Mouse (Mus musculus): ENCODE measurements at regions not wholly inside any gene's neighbourhood (a gene's known extent, or its start where the extent isn't known, plus 50 kb on each side); places are given as distances from the start of the nearest gene placed in this dataset.

GRCm38 (mm10) chr19:52565401-52565800 is 301.3 kb downstream of the Ins1 start:
- ATAC-seq (ENCODE audit: insufficient number of reproducible peaks, insufficient read depth, low FRiP score, low read depth) = no peak
- H3K36me3 ChIP-seq (ENCODE audit: control insufficient read depth, insufficient read depth, low read length) = no peaks in the 10 kb centered on the region
- H3K27ac ChIP-seq (replicated peaks in 1 of 2; ENCODE audit: control insufficient read depth in 1 of 2, insufficient read depth in 1 of 2, low read depth in 2 of 2, low read length in 2 of 2) = no peak overlapping the region
- H3K4me1 ChIP-seq (ENCODE audit: control insufficient read depth in 2 of 2, insufficient read depth in 2 of 2, low read length in 2 of 2) = no peaks in the 10 kb centered on the region
- no peak overlapping the region for H3K4me2 ChIP-seq (ENCODE audit: low read length)
- 72% methylated on average over 4 of the region's 4 CpGs for WGBS
- no peaks in the 10 kb centered on the region for H3K27me3 ChIP-seq (ENCODE audit: control insufficient read depth, insufficient read depth, low read length)
- no peak overlapping the region for H3K4me3 ChIP-seq (ENCODE audit: control insufficient read depth in 1 of 2, insufficient read depth in 1 of 2, low read depth in 1 of 2, low read length in 2 of 2)
- no peak overlapping the region for H3K9ac ChIP-seq (ENCODE audit: low read length)
- H3K9me3 ChIP-seq (ENCODE audit: control insufficient read depth, low read length) = no peaks in the 10 kb centered on the region

DNA sequence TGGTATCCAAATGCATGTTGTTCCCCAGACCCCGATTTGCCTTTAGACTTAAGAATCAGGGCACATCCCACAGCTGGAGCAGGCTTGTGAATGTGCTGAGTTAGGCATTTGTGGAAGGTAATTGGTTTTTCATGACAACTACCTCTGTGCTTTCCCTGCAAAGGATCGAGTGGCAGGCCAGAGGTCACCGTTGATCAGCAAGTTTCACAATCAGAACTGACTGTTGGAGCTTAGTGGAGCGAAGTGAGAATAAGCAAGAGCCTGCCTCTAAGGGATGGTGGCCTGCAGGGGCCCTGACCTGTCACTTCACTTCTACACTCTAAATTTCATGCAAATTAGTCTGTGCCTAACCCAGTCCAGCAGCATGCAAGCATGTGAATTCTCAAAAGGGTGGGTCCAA is 270.7 kb downstream of the Ins1 start:
- WGBS = 58% methylated on average over 4 of the region's 4 CpGs
- Histone ChIP-seq H3K27me3 (ENCODE audit: control insufficient read depth, insufficient read depth, low read length) (no peaks in the 10 kb centered on the region), H3K27ac (replicated peaks in 1 of 2; ENCODE audit: control insufficient read depth in 1 of 2, insufficient read depth in 1 of 2, low read depth in 2 of 2, low read length in 2 of 2) (no peak overlapping the region), H3K4me1 (ENCODE audit: control insufficient read depth in 2 of 2, insufficient read depth in 2 of 2, low read length in 2 of 2) (no peaks in the 10 kb centered on the region), H3K9ac (ENCODE audit: low read length) (no peak overlapping the region), H3K36me3 (ENCODE audit: control insufficient read depth, insufficient read depth, low read length) (no peaks in the 10 kb centered on the region), H3K9me3 (ENCODE audit: control insufficient read depth, low read length) (no peaks in the 10 kb centered on the region), H3K4me2 (ENCODE audit: low read length) (no peak overlapping the region), H3K4me3 (ENCODE audit: control insufficient read depth in 1 of 2, insufficient read depth in 1 of 2, low read depth in 1 of 2, low read length in 2 of 2) (no peak overlapping the region)
- no peak for ATAC-seq (ENCODE audit: insufficient number of reproducible peaks, insufficient read depth, low FRiP score, low read depth)

- no peak overlapping the region for H3K27ac ChIP-seq (replicated peaks in 1 of 2; ENCODE audit: control insufficient read depth in 1 of 2, insufficient read depth in 1 of 2, low read depth in 2 of 2, low read length in 2 of 2)
- no peaks in the 10 kb centered on the region for H3K27me3 ChIP-seq (ENCODE audit: control insufficient read depth, insufficient read depth, low read length)
- no peak for ATAC-seq (ENCODE audit: insufficient number of reproducible peaks, insufficient read depth, low FRiP score, low read depth)
- 0 out of 2 replicates have a peak, but pooled peaks cover 2% of the 10 kb centered on the region for H3K9me3 ChIP-seq (ENCODE audit: control insufficient read depth, low read length)
- no peaks in the 10 kb centered on the region for H3K4me1 ChIP-seq (ENCODE audit: control insufficient read depth in 2 of 2, insufficient read depth in 2 of 2, low read length in 2 of 2)
- 91% methylated on average over 5 of the region's 5 CpGs for WGBS
- no peak overlapping the region for H3K9ac ChIP-seq (ENCODE audit: low read length)
- H3K4me2 ChIP-seq (ENCODE audit: low read length) = no peak overlapping the region
- H3K4me3 ChIP-seq (ENCODE audit: control insufficient read depth in 1 of 2, insufficient read depth in 1 of 2, low read depth in 1 of 2, low read length in 2 of 2) = no peak overlapping the region
- H3K36me3 ChIP-seq (ENCODE audit: control insufficient read depth, insufficient read depth, low read length) = no peaks in the 10 kb centered on the region
Measured at GRCm38 (mm10) chr19:52525509-52525908, 261.4 kb downstream of the Ins1 start.

- Histone ChIP-seq H3K9me3 (ENCODE audit: control insufficient read depth, low read length) (no peaks in the 10 kb centered on the region), H3K4me1 (ENCODE audit: control insufficient read depth in 2 of 2, insufficient read depth in 2 of 2, low read length in 2 of 2) (no peaks in the 10 kb centered on the region), H3K27me3 (ENCODE audit: control insufficient read depth, insufficient read depth, low read length) (no peaks in the 10 kb centered on the region), H3K4me2 (ENCODE audit: low read length) (no peak overlapping the region), H3K4me3 (ENCODE audit: control insufficient read depth in 1 of 2, insufficient read depth in 1 of 2, low read depth in 1 of 2, low read length in 2 of 2) (no peak overlapping the region), H3K36me3 (ENCODE audit: control insufficient read depth, insufficient read depth, low read length) (no peaks in the 10 kb centered on the region), H3K27ac (replicated peaks in 1 of 2; ENCODE audit: control insufficient read depth in 1 of 2, insufficient read depth in 1 of 2, low read depth in 2 of 2, low read length in 2 of 2) (no peak overlapping the region), H3K9ac (ENCODE audit: low read length) (no peak overlapping the region)
- WGBS = 73% methylated on average over 4 of the region's 4 CpGs
- no peak for ATAC-seq (ENCODE audit: insufficient number of reproducible peaks, insufficient read depth, low FRiP score, low read depth)
Measured at GRCm38 (mm10) chr19:52503331-52503730, 239.2 kb downstream of the Ins1 start.

Measured in heart, embryonic 14.5 days (tissue).